Mouse (Mus musculus) small intestine, adult 2 months (tissue): Measurements from ENCODE around the gene Kif28. TPM values are rescaled to one million over a fixed set of nuclear protein-coding genes. Genes with fewer than 3 reads are reported as not detected.

Experiments
- H3K27ac ChIP-seq: fragments of 200-500 bp; 2 replicates; pipeline ENCODE4 v1.5.1; 2012; ENCODE audit warnings: low read depth, low read length, control low read depth, inconsistent platforms; ENCODE audit not compliant: insufficient read depth
- H3K27me3 ChIP-seq: fragments of 200-500 bp; 2 replicates; pipeline ENCODE4 v1.6.1; 2012; ENCODE audit warnings: mild to moderate bottlenecking, moderate library complexity, low read length, inconsistent platforms; ENCODE audit not compliant: control insufficient read depth, insufficient read depth
- H3K36me3 ChIP-seq: fragments of 200-500 bp; 2 replicates; pipeline ENCODE4 v1.6.1; 2012; ENCODE audit warnings: mild to moderate bottlenecking, low read length, control low read depth, inconsistent platforms; ENCODE audit not compliant: control insufficient read depth, insufficient read depth
- H3K4me1 ChIP-seq: fragments of 200-500 bp; 2 replicates; pipeline ENCODE4 v1.6.1; 2012; ENCODE audit warnings: low read length, inconsistent platforms, mixed read lengths; ENCODE audit not compliant: control insufficient read depth, insufficient read depth, insufficient read length
- H3K4me3 ChIP-seq: fragments of 200-500 bp; 2 replicates; pipeline ENCODE4 v1.5.1; 2012; ENCODE audit warnings: low read depth, mild to moderate bottlenecking, control low read depth, inconsistent platforms, low read length, moderate library complexity
- CTCF ChIP-seq: fragments of 200-500 bp; IDR thresholded peaks from 2 replicates; pipeline ENCODE4 v1.5.1; 2012; ENCODE audit warnings: low read depth, mild to moderate bottlenecking, control low read depth, inconsistent platforms, low read length, moderate library complexity, mixed read lengths; ENCODE audit not compliant: insufficient replicate concordance, insufficient read length; ENCODE audit errors: extremely low read depth
- POLR2A ChIP-seq: fragments of 200-500 bp; IDR thresholded peaks from 2 replicates; pipeline ENCODE4 v1.6.1; 2012; ENCODE audit warnings: low read depth, mild to moderate bottlenecking, control low read depth, inconsistent platforms, low read length, moderate library complexity
- WGBS: fragments of 180-500 bp; shearing (Covaris S2); methylation state at CpG from one replicate; pipeline ENCODE4 v1.1.7; 2018; 5-methylcytosine and 5-hydroxymethylcytosine counted together
- polyA plus RNA-seq: library from polyadenylated mRNA; depleted of rRNA; stranded (reverse); fragments of >200 nt; gene quantifications from 2 replicates; pipeline ENCODE4 v1.2.3, GENCODE M21; 2012

The Kif28 gene
- polyA plus RNA-seq, 1 experiment = not detected

- TF ChIP-seq CTCF (no peak), POLR2A (no peak)
- no peaks in the 10 kb centered on the region for H3K27me3 ChIP-seq
- no peak overlapping the region for H3K4me3 ChIP-seq
- no peak overlapping the region for H3K27ac ChIP-seq
- no peaks in the 10 kb centered on the region for H3K36me3 ChIP-seq
- WGBS = 90% methylated on average over 6 of the region's 6 CpGs
- no peaks in the 10 kb centered on the region; the same call in 1 of the 2 replicates for H3K4me1 ChIP-seq
Observed at GRCm38 (mm10) chr1:179705154-179705553, 39.9 kb downstream of the Kif28 start.

- 15% methylated on average over 3 of the region's 3 CpGs for WGBS
- H3K27ac ChIP-seq = no peak overlapping the region
- H3K27me3 ChIP-seq = no peaks in the 10 kb centered on the region
- no peaks in the 10 kb centered on the region for H3K36me3 ChIP-seq
- H3K4me1 ChIP-seq = no peaks in the 10 kb centered on the region; the same call in 1 of the 2 replicates
- H3K4me3 ChIP-seq = no peak overlapping the region
- TF ChIP-seq POLR2A = no peak
- no peak for TF ChIP-seq CTCF
Observed at GRCm38 (mm10) chr1:179704150-179704549, 40.9 kb downstream of the Kif28 start.

- H3K4me3 ChIP-seq = no peak overlapping the region
- no peaks in the 10 kb centered on the region for H3K27me3 ChIP-seq
- peaks cover 10% of the 10 kb centered on the region for H3K36me3 ChIP-seq
- no peak for TF ChIP-seq POLR2A
- no peak for TF ChIP-seq CTCF
- peaks cover 8% of the 10 kb centered on the region; the same call in 1 of the 2 replicates for H3K4me1 ChIP-seq
- no peak overlapping the region for H3K27ac ChIP-seq
- WGBS = 81% methylated on average over 6 of the region's 6 CpGs
Observed at GRCm38 (mm10) chr1:179689479-179689878, 55.6 kb downstream of the Kif28 start.

- H3K36me3 ChIP-seq = peaks cover 12% of the 10 kb centered on the region
- H3K4me3 ChIP-seq = no peak overlapping the region
- H3K27me3 ChIP-seq = no peaks in the 10 kb centered on the region
- TF ChIP-seq CTCF (no peak), POLR2A (no peak)
- H3K27ac ChIP-seq = no peak overlapping the region
- peaks cover 8% of the 10 kb centered on the region; the same call in 1 of the 2 replicates for H3K4me1 ChIP-seq
- WGBS = 86% methylated on average over 5 of the region's 5 CpGs
Observed at GRCm38 (mm10) chr1:179688914-179689313, 56.2 kb downstream of the Kif28 start.

- TF ChIP-seq POLR2A = no peak
- no peak for TF ChIP-seq CTCF
- peaks cover 17% of the 10 kb centered on the region for H3K36me3 ChIP-seq
- H3K4me3 ChIP-seq = no peak overlapping the region
- H3K4me1 ChIP-seq = peaks cover 8% of the 10 kb centered on the region; the same call in 1 of the 2 replicates
- no peaks in the 10 kb centered on the region for H3K27me3 ChIP-seq
- WGBS = 95% methylated on average over 6 of the region's 6 CpGs
- no peak overlapping the region for H3K27ac ChIP-seq
Observed at GRCm38 (mm10) chr1:179688415-179688814, 56.7 kb downstream of the Kif28 start.

- peaks cover 18% of the 10 kb centered on the region for H3K36me3 ChIP-seq
- no peak overlapping the region for H3K4me3 ChIP-seq
- H3K27me3 ChIP-seq = no peaks in the 10 kb centered on the region
- peaks cover 8% of the 10 kb centered on the region; the same call in 1 of the 2 replicates for H3K4me1 ChIP-seq
- no peak overlapping the region for H3K27ac ChIP-seq
- no peak for TF ChIP-seq CTCF
- TF ChIP-seq POLR2A = no peak
- 93% methylated on average over 3 of the region's 3 CpGs for WGBS
Observed at GRCm38 (mm10) chr1:179687966-179688365, 57.1 kb downstream of the Kif28 start.

- Histone ChIP-seq H3K27me3 (no peaks in the 10 kb centered on the region), H3K4me1 (peaks cover 8% of the 10 kb centered on the region; the same call in 1 of the 2 replicates), H3K36me3 (peaks cover 18% of the 10 kb centered on the region), H3K27ac (no peak overlapping the region), H3K4me3 (no peak overlapping the region)
- WGBS = 27% methylated on average over 1 of the region's 1 CpGs
- no peak for TF ChIP-seq POLR2A
- no peak for TF ChIP-seq CTCF
Observed at GRCm38 (mm10) chr1:179687305-179687704, 57.8 kb downstream of the Kif28 start.

GRCm38 (mm10) chr1:179686781-179687180, 58.3 kb downstream of the Kif28 start:
- Histone ChIP-seq H3K27ac (no peak overlapping the region), H3K36me3 (peaks cover 20% of the 10 kb centered on the region), H3K4me3 (no peak overlapping the region), H3K27me3 (no peaks in the 10 kb centered on the region), H3K4me1 (peaks cover 8% of the 10 kb centered on the region; the same call in 1 of the 2 replicates)
- WGBS = 27% methylated on average over 5 of the region's 5 CpGs
- TF ChIP-seq CTCF = no peak
- no peak for TF ChIP-seq POLR2A
